Mouse (Mus musculus) forebrain, embryonic 16.5 days (tissue): ENCODE data around the gene Nol4l. TPM values are rescaled to one million over a fixed set of nuclear protein-coding genes. Genes with fewer than 3 reads are reported as not detected.

ENCODE experiments used
- ATAC-seq: fragments of 200-750 bp; cut with Nextera tagmentation; 2 replicates; pipeline ENCODE4 v1.8.0; 2017; ENCODE audit warnings: mild to moderate bottlenecking, moderate library complexity
- H3K27ac ChIP-seq: fragments of 300-500 bp; sonication (generic); 2 replicates; pipeline ENCODE4 v1.5.1; 2014; ENCODE audit warnings: low read length, control low read depth
- H3K27me3 ChIP-seq: fragments of 300-500 bp; sonication (generic); replicated peaks from 2 replicates; pipeline ENCODE4 v1.6.1; 2014; ENCODE audit warnings: low read length; ENCODE audit not compliant: control insufficient read depth, insufficient read depth
- H3K36me3 ChIP-seq: fragments of 300-500 bp; sonication (generic); 2 replicates; pipeline ENCODE4 v1.6.1; 2014; ENCODE audit not compliant: control insufficient read depth, insufficient read depth
- H3K4me1 ChIP-seq: fragments of 300-500 bp; sonication (generic); replicated peaks from 2 replicates; pipeline ENCODE4 v1.6.1; 2014; ENCODE audit warnings: low read length; ENCODE audit not compliant: control insufficient read depth, insufficient read depth
- H3K4me2 ChIP-seq: fragments of 300-500 bp; sonication (generic); 2 replicates; pipeline ENCODE4 v1.6.1; 2014; ENCODE audit warnings: mild to moderate bottlenecking, low read length, control low read depth
- H3K4me3 ChIP-seq: fragments of 300-500 bp; sonication (generic); replicated peaks from 2 replicates; pipeline ENCODE4 v1.5.1; 2014; ENCODE audit warnings: mild to moderate bottlenecking, low read length, control low read depth
- H3K9ac ChIP-seq: fragments of 300-500 bp; sonication (generic); replicated peaks from 2 replicates; pipeline ENCODE4 v1.6.1; 2014; ENCODE audit warnings: low read depth, low read length, control low read depth
- H3K9me3 ChIP-seq: fragments of 300-500 bp; sonication (generic); 2 replicates; pipeline ENCODE4 v1.6.1; 2016; ENCODE audit warnings: low read length; ENCODE audit not compliant: control insufficient read depth
- WGBS: fragments of 180-500 bp; shearing (Covaris S2); extraction: QIAGEN DNeasy Blood & Tissue Kit; methylation state at CpG from one replicate; pipeline ENCODE4 v1.1.7; 2014; 5-methylcytosine and 5-hydroxymethylcytosine counted together
- polyA plus RNA-seq: library from polyadenylated mRNA; unstranded; fragments of >200 nt; fragmentation: Nextera tagmentation; extraction: Ambion mirVana; gene quantifications from 2 replicates; pipeline ENCODE4 v1.2.1, GENCODE M21; 2015

The Nol4l gene
- polyA plus RNA-seq, 1 experiment from 2014 or later, result 50.4 TPM

DNA sequence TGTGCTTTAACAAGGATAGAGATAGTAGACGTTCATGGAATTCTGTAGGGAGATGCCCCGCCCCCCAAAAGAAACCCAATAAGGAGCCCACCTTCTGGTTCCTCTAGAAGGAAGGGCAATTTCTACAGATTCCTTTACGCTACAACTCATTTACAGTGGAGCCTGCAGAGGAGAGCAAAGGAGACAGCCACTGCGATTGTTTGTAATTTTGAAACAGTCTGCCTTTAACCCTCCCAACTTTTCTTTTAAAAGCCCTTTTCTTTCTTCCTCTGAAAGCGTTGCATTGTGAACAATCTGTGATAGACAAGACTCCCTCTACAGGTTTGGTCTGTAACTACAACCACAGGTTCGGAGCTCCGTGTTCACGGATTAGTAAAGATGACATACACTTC, 83.8 kb downstream of the Nol4l start:
- Histone ChIP-seq H3K9ac (peak overlapping the region; percentile 95), H3K4me2 (peak overlapping the region; percentile 98), H3K9me3 (no peaks in the 10 kb centered on the region), H3K27me3 (no peaks in the 10 kb centered on the region), H3K36me3 (no peaks in the 10 kb centered on the region), H3K4me3 (peak overlapping the region; percentile 99), H3K4me1 (peaks cover 32% of the 10 kb centered on the region), H3K27ac (peak overlapping the region; percentile 99)
- 0 out of 2 replicates have a peak, but pooled peaks have one; percentile 10 for ATAC-seq
- WGBS, result 0% methylated on average over 8 of the region's 8 CpGs

DNA sequence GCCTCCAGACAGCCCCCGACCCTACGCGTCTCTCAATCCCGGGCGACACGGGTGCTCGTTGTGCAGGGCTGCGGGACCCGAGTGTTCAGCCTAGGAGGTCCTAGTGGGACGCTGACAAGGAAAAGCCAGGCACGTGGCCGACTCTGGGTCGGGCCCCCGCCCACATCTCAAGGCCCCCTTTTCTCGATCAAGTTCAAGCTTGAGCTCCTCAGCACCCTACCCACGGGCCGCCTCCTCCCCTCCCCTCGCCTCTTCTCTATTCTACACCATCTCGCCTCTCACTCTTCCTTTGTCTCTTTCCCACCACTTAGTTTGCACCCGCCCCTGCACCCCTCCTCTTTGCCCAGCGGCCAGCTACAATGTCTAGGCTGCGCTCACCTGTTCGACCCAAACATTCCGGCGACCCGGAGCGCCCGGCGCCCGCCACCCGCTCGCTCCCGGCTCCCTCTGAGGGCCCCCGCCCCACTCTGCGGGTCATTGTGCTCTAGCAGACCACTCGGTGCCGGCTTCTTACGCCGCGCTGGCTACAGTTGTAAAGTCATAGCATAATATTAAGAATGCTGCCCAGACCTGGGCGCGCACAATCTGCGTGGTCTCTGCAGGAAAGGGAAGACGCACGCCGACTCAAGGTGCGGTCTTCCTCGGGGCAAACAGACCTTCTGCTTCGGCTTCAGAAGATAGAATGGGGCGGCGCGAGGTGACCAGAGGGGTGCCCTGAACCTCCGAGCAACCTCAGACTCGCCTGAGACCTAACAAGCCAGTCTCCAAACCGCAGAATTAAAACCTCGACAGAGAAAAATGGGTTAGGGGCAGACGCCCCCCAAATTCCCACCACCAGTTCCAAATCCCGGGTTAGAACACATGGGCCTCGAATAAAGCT, 84.4 kb downstream of the Nol4l start:
- Histone ChIP-seq H3K9me3 (no peaks in the 10 kb centered on the region), H3K4me2 (peak overlapping the region; percentile 98), H3K36me3 (no peaks in the 10 kb centered on the region), H3K4me1 (peaks cover 38% of the 10 kb centered on the region), H3K27ac (peak overlapping the region; percentile 99), H3K9ac (peak overlapping the region; percentile 95), H3K4me3 (peak overlapping the region; percentile 99), H3K27me3 (no peaks in the 10 kb centered on the region)
- under 1% methylated on average over 59 of the region's 59 CpGs for WGBS
- peak; percentile 53 for ATAC-seq

- peak overlapping the region; percentile 95 for H3K9ac ChIP-seq
- H3K4me1 ChIP-seq, result peaks cover 43% of the 10 kb centered on the region
- peak overlapping the region; percentile 99 for H3K4me3 ChIP-seq
- WGBS, result under 1% methylated on average over 33 of the region's 64 CpGs
- peak overlapping the region; percentile 99 for H3K27ac ChIP-seq
- H3K27me3 ChIP-seq, result no peaks in the 10 kb centered on the region
- H3K9me3 ChIP-seq, result no peaks in the 10 kb centered on the region
- ATAC-seq, result peak; percentile 64
- no peaks in the 10 kb centered on the region for H3K36me3 ChIP-seq
- H3K4me2 ChIP-seq, result peak overlapping the region; percentile 98
Measured at GRCm38 (mm10) chr2:153444254-153445136, 85.3 kb downstream of the Nol4l start.

DNA sequence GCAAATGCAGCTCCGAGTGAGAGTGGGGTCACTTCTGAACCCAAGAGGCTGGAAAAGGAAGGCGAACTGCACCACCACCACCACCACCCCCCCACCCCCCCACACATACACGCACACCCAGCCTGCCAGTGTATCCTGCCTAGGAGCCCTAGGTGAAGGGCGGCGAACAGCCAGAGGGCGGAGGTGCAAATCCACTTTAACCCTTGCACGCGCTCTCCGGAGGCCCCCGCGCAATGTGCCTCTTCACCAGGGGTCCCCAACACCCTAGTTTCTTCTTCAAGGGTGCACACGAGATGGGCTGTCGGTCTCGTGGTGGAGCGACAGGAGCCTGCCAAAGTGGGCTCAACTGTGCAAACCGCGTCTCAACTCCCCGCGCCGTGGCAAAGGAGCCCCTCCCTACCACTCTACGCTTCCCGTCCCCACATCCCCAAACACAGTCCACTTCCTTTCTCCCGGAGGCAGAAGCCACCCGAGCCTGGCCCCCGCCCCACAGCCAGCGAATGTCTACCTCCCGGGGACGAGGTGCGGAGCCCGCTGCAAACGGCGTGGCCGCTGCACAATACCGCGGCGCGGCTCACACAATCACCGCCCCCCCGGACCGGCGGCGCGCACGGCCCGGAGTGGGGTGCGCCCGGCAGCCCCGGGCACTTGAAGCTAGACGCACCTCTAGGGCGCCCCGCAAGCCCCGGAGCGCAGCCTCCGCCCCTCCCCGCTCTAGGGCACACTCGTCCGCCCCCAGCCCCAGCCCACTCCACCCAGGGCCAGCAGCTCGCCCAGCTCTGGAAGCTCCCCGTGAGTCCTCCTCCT, 86.1 kb downstream of the Nol4l start:
- 1% methylated on average over 57 of the region's 59 CpGs for WGBS
- Histone ChIP-seq H3K27ac (peak overlapping the region; percentile 99), H3K9ac (peak overlapping the region; percentile 95), H3K4me1 (peaks cover 46% of the 10 kb centered on the region), H3K27me3 (no peaks in the 10 kb centered on the region), H3K9me3 (no peaks in the 10 kb centered on the region), H3K36me3 (no peaks in the 10 kb centered on the region), H3K4me3 (peak overlapping the region; percentile 99), H3K4me2 (peak overlapping the region; percentile 98)
- ATAC-seq, result peak; percentile 54

GRCm38 (mm10) chr2:153442720-153443119, 87.1 kb downstream of the Nol4l start:
- 4% methylated on average over 5 of the region's 5 CpGs for WGBS
- H3K9me3 ChIP-seq, result no peaks in the 10 kb centered on the region
- no peak for ATAC-seq
- peak overlapping the region; percentile 95 for H3K9ac ChIP-seq
- peaks cover 49% of the 10 kb centered on the region for H3K4me1 ChIP-seq
- no peaks in the 10 kb centered on the region for H3K36me3 ChIP-seq
- peak overlapping the region; percentile 99 for H3K4me3 ChIP-seq
- peak overlapping the region; percentile 99 for H3K27ac ChIP-seq
- H3K4me2 ChIP-seq, result peak overlapping the region; percentile 98
- no peaks in the 10 kb centered on the region for H3K27me3 ChIP-seq

DNA sequence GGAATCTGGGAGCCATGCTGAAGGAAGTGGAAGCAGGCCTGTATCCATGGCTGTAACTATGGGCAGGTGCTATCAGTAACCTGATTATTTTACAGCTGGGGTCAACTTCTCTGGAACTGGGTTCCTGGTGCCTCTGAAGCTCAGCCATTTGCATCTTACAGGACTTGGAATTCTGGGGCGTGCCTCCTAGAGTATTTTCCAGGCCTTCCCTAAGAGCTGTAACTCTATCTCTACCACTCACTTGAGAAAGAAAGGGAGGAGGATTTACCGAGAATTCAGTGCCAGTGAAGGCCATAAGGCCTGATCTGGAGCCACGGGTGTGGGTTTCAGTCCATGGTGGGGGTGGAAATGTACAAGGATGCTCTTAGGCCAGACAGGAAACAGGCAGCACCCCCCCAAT, 88.5 kb downstream of the Nol4l start:
- Histone ChIP-seq H3K9ac (0 out of 2 replicates have a peak overlapping the region, but pooled peaks have one; percentile 29), H3K4me2 (peak overlapping the region; percentile 98), H3K27me3 (no peaks in the 10 kb centered on the region), H3K27ac (no peak overlapping the region), H3K9me3 (no peaks in the 10 kb centered on the region), H3K4me3 (no peak overlapping the region), H3K36me3 (no peaks in the 10 kb centered on the region), H3K4me1 (peaks cover 60% of the 10 kb centered on the region)
- 44% methylated on average over 3 of the region's 3 CpGs for WGBS
- ATAC-seq, result no peak

- no peaks in the 10 kb centered on the region for H3K27me3 ChIP-seq
- H3K27ac ChIP-seq, result no peak overlapping the region
- WGBS, result 60% methylated on average over 2 of the region's 2 CpGs
- no peak overlapping the region for H3K4me3 ChIP-seq
- no peaks in the 10 kb centered on the region for H3K9me3 ChIP-seq
- H3K36me3 ChIP-seq, result no peaks in the 10 kb centered on the region
- H3K4me1 ChIP-seq, result peaks cover 57% of the 10 kb centered on the region
- no peak overlapping the region; the same call in 1 of the 2 replicates for H3K9ac ChIP-seq
- ATAC-seq, result no peak
- no peak overlapping the region for H3K4me2 ChIP-seq
Measured at GRCm38 (mm10) chr2:153440755-153441154, 89.0 kb downstream of the Nol4l start.

GRCm38 (mm10) chr2:153437306-153437659, 92.5 kb downstream of the Nol4l start:
- Histone ChIP-seq H3K27ac (peak overlapping the region; percentile 53; the same call in 1 of the 2 replicates), H3K9me3 (no peaks in the 10 kb centered on the region), H3K4me3 (no peak overlapping the region), H3K36me3 (peaks cover 5% of the 10 kb centered on the region; the same call in 1 of the 2 replicates), H3K4me1 (peaks cover 61% of the 10 kb centered on the region), H3K27me3 (no peaks in the 10 kb centered on the region), H3K9ac (no peak overlapping the region), H3K4me2 (no peak overlapping the region)
- ATAC-seq, result no peak
- WGBS, result 44% methylated on average over 2 of the region's 2 CpGs
